Mouse (Mus musculus): ENCODE results near the gene Tnfrsf1b. TPM values are rescaled to one million over a fixed set of nuclear protein-coding genes. Genes with fewer than 3 reads are reported as not detected.

The Tnfrsf1b gene
- polyA plus RNA-seq (2015; fragmentation: Nextera tagmentation; extraction: Ambion mirVana) = 8.8 and 10.3 TPM in 2 replicates

GRCm38 (mm10) chr4:145246173-145247011 lies at the start of gene Tnfrsf1b:
Gene Tnfrsf1b (minus strand): TSS chr4:145246870.
- H3K27ac ChIP-seq (ENCODE audit: low read length) = peak within 1 kb of the TSS; percentile 54
- peak; percentile 87 for ATAC-seq (ENCODE audit: low read depth)
- WGBS (ENCODE audit: insufficient replicate concordance) = under 1% methylated on average over 47 of the region's 47 CpGs

GRCm38 (mm10) chr4:145295589-145296300 lies 49.1 kb upstream of the Tnfrsf1b start:
- Histone ChIP-seq H3K9ac (ENCODE audit: low read depth, low read length) (no peak overlapping the region), H3K36me3 (ENCODE audit: control insufficient read depth, insufficient read depth) (no peaks in the 10 kb centered on the region), H3K4me3 (ENCODE audit: low read depth, low read length) (no peak overlapping the region), H3K4me2 (ENCODE audit: low read depth, low read length) (no peak overlapping the region), H3K9me3 (replicated peaks; ENCODE audit: control insufficient read depth, low read length) (no peaks in the 10 kb centered on the region), H3K27ac (ENCODE audit: low read length) (no peak overlapping the region), H3K4me1 (ENCODE audit: control insufficient read depth, low read depth, low read length) (no peaks in the 10 kb centered on the region), H3K27me3 (ENCODE audit: control insufficient read depth, insufficient read depth, low read depth, low read length) (no peaks in the 10 kb centered on the region)
- ATAC-seq (ENCODE audit: low read depth) = no peak
- WGBS (ENCODE audit: insufficient replicate concordance) = 33% methylated on average over 5 of the region's 5 CpGs

More at GRCm38 (mm10) chr4:145246173-145247011, at the start of gene Tnfrsf1b:
- Histone ChIP-seq H3K4me3 (ENCODE audit: low read depth, low read length) (peak within 1 kb of the TSS; percentile 67), H3K9me3 (replicated peaks; ENCODE audit: control insufficient read depth, low read length) (no peaks in the 10 kb centered on the region), H3K4me1 (ENCODE audit: control insufficient read depth, low read depth, low read length) (peaks cover 4% of the 10 kb centered on the region), H3K27me3 (ENCODE audit: control insufficient read depth, insufficient read depth, low read depth, low read length) (no peaks in the 10 kb centered on the region; the same call in 1 of the 2 replicates), H3K4me2 (ENCODE audit: low read depth, low read length) (peak within 1 kb of the TSS; percentile 66), H3K36me3 (ENCODE audit: control insufficient read depth, insufficient read depth) (no peaks in the 10 kb centered on the region), H3K9ac (ENCODE audit: low read depth, low read length) (peak within 1 kb of the TSS; percentile 60)

- Histone ChIP-seq H3K27ac (ENCODE audit: low read length) (no peak overlapping the region), H3K4me2 (ENCODE audit: low read depth, low read length) (no peak overlapping the region), H3K9me3 (replicated peaks; ENCODE audit: control insufficient read depth, low read length) (no peaks in the 10 kb centered on the region), H3K36me3 (ENCODE audit: control insufficient read depth, insufficient read depth) (no peaks in the 10 kb centered on the region), H3K4me1 (ENCODE audit: control insufficient read depth, low read depth, low read length) (no peaks in the 10 kb centered on the region), H3K9ac (ENCODE audit: low read depth, low read length) (no peak overlapping the region), H3K27me3 (ENCODE audit: control insufficient read depth, insufficient read depth, low read depth, low read length) (no peaks in the 10 kb centered on the region), H3K4me3 (ENCODE audit: low read depth, low read length) (no peak overlapping the region)
- 68% methylated on average over 5 of the region's 5 CpGs for WGBS (ENCODE audit: insufficient replicate concordance)
- ATAC-seq (ENCODE audit: low read depth) = no peak
Measured at GRCm38 (mm10) chr4:145294588-145294987, 47.9 kb upstream of the Tnfrsf1b start.

- no peak overlapping the region for H3K27ac ChIP-seq (ENCODE audit: low read length)
- WGBS (ENCODE audit: insufficient replicate concordance) = 33% methylated on average over 4 of the region's 4 CpGs
Measured at GRCm38 (mm10) chr4:145286369-145287120, 39.9 kb upstream of the Tnfrsf1b start.

GRCm38 (mm10) chr4:145284675-145285074 lies 38.0 kb upstream of the Tnfrsf1b start:
- WGBS (ENCODE audit: insufficient replicate concordance) = 75% methylated on average over 4 of the region's 4 CpGs
- Histone ChIP-seq H3K4me1 (ENCODE audit: control insufficient read depth, low read depth, low read length) (no peaks in the 10 kb centered on the region), H3K9me3 (replicated peaks; ENCODE audit: control insufficient read depth, low read length) (no peaks in the 10 kb centered on the region), H3K4me2 (ENCODE audit: low read depth, low read length) (no peak overlapping the region), H3K9ac (ENCODE audit: low read depth, low read length) (no peak overlapping the region), H3K27me3 (ENCODE audit: control insufficient read depth, insufficient read depth, low read depth, low read length) (no peaks in the 10 kb centered on the region), H3K4me3 (ENCODE audit: low read depth, low read length) (no peak overlapping the region), H3K36me3 (ENCODE audit: control insufficient read depth, insufficient read depth) (no peaks in the 10 kb centered on the region), H3K27ac (ENCODE audit: low read length) (no peak overlapping the region)
- ATAC-seq (ENCODE audit: low read depth) = no peak

More at GRCm38 (mm10) chr4:145286369-145287120, 39.9 kb upstream of the Tnfrsf1b start:
- peak; percentile 35; the same call in 1 of the 2 replicates for ATAC-seq (ENCODE audit: low read depth)
- no peaks in the 10 kb centered on the region for H3K4me1 ChIP-seq (ENCODE audit: control insufficient read depth, low read depth, low read length)
- H3K4me3 ChIP-seq (ENCODE audit: low read depth, low read length) = no peak overlapping the region
- no peaks in the 10 kb centered on the region for H3K27me3 ChIP-seq (ENCODE audit: control insufficient read depth, insufficient read depth, low read depth, low read length)
- no peaks in the 10 kb centered on the region for H3K9me3 ChIP-seq (replicated peaks; ENCODE audit: control insufficient read depth, low read length)
- no peak overlapping the region for H3K4me2 ChIP-seq (ENCODE audit: low read depth, low read length)
- no peak overlapping the region for H3K9ac ChIP-seq (ENCODE audit: low read depth, low read length)
- H3K36me3 ChIP-seq (ENCODE audit: control insufficient read depth, insufficient read depth) = no peaks in the 10 kb centered on the region

GRCm38 (mm10) chr4:145283441-145283840 lies 36.8 kb upstream of the Tnfrsf1b start:
- H3K27ac ChIP-seq (ENCODE audit: low read length) = no peak overlapping the region
- 58% methylated on average over 6 of the region's 6 CpGs for WGBS (ENCODE audit: insufficient replicate concordance)
- H3K4me3 ChIP-seq (ENCODE audit: low read depth, low read length) = no peak overlapping the region
- no peaks in the 10 kb centered on the region for H3K9me3 ChIP-seq (replicated peaks; ENCODE audit: control insufficient read depth, low read length)
- H3K4me2 ChIP-seq (ENCODE audit: low read depth, low read length) = no peak overlapping the region
- no peaks in the 10 kb centered on the region for H3K36me3 ChIP-seq (ENCODE audit: control insufficient read depth, insufficient read depth)
- H3K4me1 ChIP-seq (ENCODE audit: control insufficient read depth, low read depth, low read length) = no peaks in the 10 kb centered on the region
- H3K9ac ChIP-seq (ENCODE audit: low read depth, low read length) = no peak overlapping the region
- H3K27me3 ChIP-seq (ENCODE audit: control insufficient read depth, insufficient read depth, low read depth, low read length) = no peaks in the 10 kb centered on the region
- no peak for ATAC-seq (ENCODE audit: low read depth)

GRCm38 (mm10) chr4:145280966-145281365 lies 34.3 kb upstream of the Tnfrsf1b start:
- Histone ChIP-seq H3K27me3 (ENCODE audit: control insufficient read depth, insufficient read depth, low read depth, low read length) (no peaks in the 10 kb centered on the region), H3K9me3 (replicated peaks; ENCODE audit: control insufficient read depth, low read length) (no peaks in the 10 kb centered on the region), H3K4me3 (ENCODE audit: low read depth, low read length) (no peak overlapping the region), H3K36me3 (ENCODE audit: control insufficient read depth, insufficient read depth) (no peaks in the 10 kb centered on the region), H3K4me2 (ENCODE audit: low read depth, low read length) (no peak overlapping the region), H3K27ac (ENCODE audit: low read length) (peak overlapping the region; percentile 47), H3K4me1 (ENCODE audit: control insufficient read depth, low read depth, low read length) (no peaks in the 10 kb centered on the region), H3K9ac (ENCODE audit: low read depth, low read length) (no peak overlapping the region)
- WGBS (ENCODE audit: insufficient replicate concordance) = 51% methylated on average over 6 of the region's 6 CpGs
- ATAC-seq (ENCODE audit: low read depth) = peak; percentile 80

GRCm38 (mm10) chr4:145278724-145279370 lies 32.2 kb upstream of the Tnfrsf1b start:
- no peak overlapping the region for H3K4me2 ChIP-seq (ENCODE audit: low read depth, low read length)
- no peaks in the 10 kb centered on the region for H3K9me3 ChIP-seq (replicated peaks; ENCODE audit: control insufficient read depth, low read length)
- 52% methylated on average over 3 of the region's 3 CpGs for WGBS (ENCODE audit: insufficient replicate concordance)
- H3K9ac ChIP-seq (ENCODE audit: low read depth, low read length) = no peak overlapping the region
- H3K27ac ChIP-seq (ENCODE audit: low read length) = no peak overlapping the region
- no peaks in the 10 kb centered on the region for H3K27me3 ChIP-seq (ENCODE audit: control insufficient read depth, insufficient read depth, low read depth, low read length)
- H3K4me1 ChIP-seq (ENCODE audit: control insufficient read depth, low read depth, low read length) = no peaks in the 10 kb centered on the region
- no peak for ATAC-seq (ENCODE audit: low read depth)
- H3K4me3 ChIP-seq (ENCODE audit: low read depth, low read length) = no peak overlapping the region
- no peaks in the 10 kb centered on the region for H3K36me3 ChIP-seq (ENCODE audit: control insufficient read depth, insufficient read depth)
